ENCODE assay signal across 8 mouse cellular contexts in genomic region chr7:120201771-120202170, GRCm38 (mm10). TPM values are rescaled to one million over a fixed set of nuclear protein-coding genes. Genes with fewer than 3 reads are reported as not detected.
A peak's percentile ranks its signal among the peaks of the same experiment; 100 is the strongest.
DNase-seq lines count a peak whose midpoint lies in the region; ATAC-seq lines count a peak whose summit lies in the region.

Crym (minus strand) TSS chr7:120202111.

- WGBS in hindbrain, embryonic 13.5 days = 4% methylated on average over 26 of the region's 26 CpGs
- WGBS in limb, embryonic 11.5 days = 2% methylated on average over 22 of the region's 26 CpGs
- 4% methylated on average over 26 of the region's 26 CpGs for WGBS in neural tube, embryonic 15.5 days

- intact Hi-C loops in gastrocnemius, postnatal 36 days (cut with DNase I) = loop anchor here (2.0 kb wide), 1 partner anchor 77 kb away; no protein-coding TSS in a partner anchor

- H3K27ac ChIP-seq in hindbrain, embryonic 13.5 days = no peak within 1 kb of the TSS
- H3K27ac ChIP-seq in limb, embryonic 11.5 days (replicated peaks; ENCODE audit: low read depth, low read length) = no peak within 1 kb of the TSS
- H3K27ac ChIP-seq in neural tube, embryonic 15.5 days (replicated peaks) = no peak within 1 kb of the TSS

- H3K9me3 ChIP-seq in hindbrain, embryonic 13.5 days = no peaks in the 10 kb centered on the region
- H3K9me3 ChIP-seq in limb, embryonic 11.5 days (ENCODE audit: control insufficient read depth, low read length) = no peaks in the 10 kb centered on the region
- no peaks in the 10 kb centered on the region for H3K9me3 ChIP-seq in neural tube, embryonic 15.5 days (replicated peaks)

- no peak for ATAC-seq in hindbrain, embryonic 13.5 days (ENCODE audit: low FRiP score)
- no peak for ATAC-seq in limb, embryonic 11.5 days (ENCODE audit: insufficient number of reproducible peaks, low FRiP score, low TSS enrichment, low read depth)
- peak; percentile 28; the same call in 1 of the 2 replicates for ATAC-seq in neural tube, embryonic 15.5 days (ENCODE audit: low FRiP score)

- no peak for DNase-seq in gastrocnemius, postnatal 10 days
- DNase-seq in gastrocnemius, postnatal 36 days = no peak
- peak; percentile 36 for DNase-seq in R1 (ENCODE audit: low read depth, low spot score)
- peak; percentile 43 for DNase-seq in limb, embryonic 11.5 days (ENCODE audit: low spot score)
- no peak for DNase-seq in spleen, postnatal 4 days (ENCODE audit: low spot score in 2 of 2)
- DNase-seq in urinary bladder, postnatal 10 days (ENCODE audit: low spot score) = no peak

- peak within 1 kb of the TSS; percentile 34 for H3K4me3 ChIP-seq in hindbrain, embryonic 13.5 days
- H3K4me3 ChIP-seq in limb, embryonic 11.5 days (ENCODE audit: low read depth, low read length) = peak within 1 kb of the TSS; percentile 11
- peak within 1 kb of the TSS; percentile 34 for H3K4me3 ChIP-seq in neural tube, embryonic 15.5 days (replicated peaks)

- peaks cover 20% of the 10 kb centered on the region for H3K4me1 ChIP-seq in hindbrain, embryonic 13.5 days (replicated peaks)
- no peaks in the 10 kb centered on the region for H3K4me1 ChIP-seq in limb, embryonic 11.5 days (ENCODE audit: control insufficient read depth, insufficient read depth, low read length)
- H3K4me1 ChIP-seq in neural tube, embryonic 15.5 days = peaks cover 19% of the 10 kb centered on the region

- H3K4me2 ChIP-seq in hindbrain, embryonic 13.5 days = peak within 1 kb of the TSS; percentile 58
- H3K4me2 ChIP-seq in limb, embryonic 11.5 days (ENCODE audit: low read depth, severe bottlenecking) = peak within 1 kb of the TSS; percentile 40
- peak within 1 kb of the TSS; percentile 64 for H3K4me2 ChIP-seq in neural tube, embryonic 15.5 days

- H3K36me3 ChIP-seq in hindbrain, embryonic 13.5 days = no peaks in the 10 kb centered on the region
- H3K36me3 ChIP-seq in limb, embryonic 11.5 days (ENCODE audit: control insufficient read depth, insufficient read depth, low read length) = no peaks in the 10 kb centered on the region
- no peaks in the 10 kb centered on the region for H3K36me3 ChIP-seq in neural tube, embryonic 15.5 days

- peaks cover 41% of the 10 kb centered on the region for H3K27me3 ChIP-seq in hindbrain, embryonic 13.5 days
- H3K27me3 ChIP-seq in limb, embryonic 11.5 days (ENCODE audit: control insufficient read depth, insufficient read depth, low read length) = peaks cover 15% of the 10 kb centered on the region
- peaks cover 39% of the 10 kb centered on the region for H3K27me3 ChIP-seq in neural tube, embryonic 15.5 days (replicated peaks)

- H3K9ac ChIP-seq in hindbrain, embryonic 13.5 days = no peak within 1 kb of the TSS; the same call in 1 of the 2 replicates
- H3K9ac ChIP-seq in limb, embryonic 11.5 days (ENCODE audit: low read length) = no peak within 1 kb of the TSS
- peak within 1 kb of the TSS; percentile 36 for H3K9ac ChIP-seq in neural tube, embryonic 15.5 days (replicated peaks)

RNA-seq across cellular contexts. Expression of gene Crym, which starts in this region (rescaled TPM):
- total RNA-seq in gastrocnemius, postnatal 10 days (2021) = 10 to 100 TPM; 11.9 to 13.0 TPM
- total RNA-seq in gastrocnemius, postnatal 36 days (2021) = 1 to 10 TPM; 3.1 to 4.9 TPM
- polyA plus RNA-seq in hindbrain, embryonic 13.5 days (2015; fragmentation: Nextera tagmentation; extraction: Ambion mirVana) = 14.6 and 17.8 TPM in 2 replicates
- polyA plus RNA-seq in limb, embryonic 11.5 days (2014; fragmentation: Nextera tagmentation; extraction: Ambion mirVana) = 8.8 and 9.6 TPM in 2 replicates
- polyA plus RNA-seq in neural tube, embryonic 15.5 days (2015; fragmentation: Nextera tagmentation; extraction: Ambion mirVana) = 9.0 and 9.9 TPM in 2 replicates

Comparison
In these comparisons a context has a peak if more than half of its experiments do, and no peak if none do; other contexts are left out.
1. DNase-seq: peak in R1 (single experiment) and limb, embryonic 11.5 days (single experiment); none in gastrocnemius, postnatal 10 days (single experiment), gastrocnemius, postnatal 36 days (0 of 2), spleen, postnatal 4 days (0 of 2) and urinary bladder, postnatal 10 days (single experiment).
2. Peak in every context shown above with its lines, with median percentiles within 50 percentile points of each other: H3K4me2 ChIP-seq and H3K4me3 ChIP-seq.